10 mouse cellular contexts compared by ENCODE assay signal in the genomic region with DNA sequence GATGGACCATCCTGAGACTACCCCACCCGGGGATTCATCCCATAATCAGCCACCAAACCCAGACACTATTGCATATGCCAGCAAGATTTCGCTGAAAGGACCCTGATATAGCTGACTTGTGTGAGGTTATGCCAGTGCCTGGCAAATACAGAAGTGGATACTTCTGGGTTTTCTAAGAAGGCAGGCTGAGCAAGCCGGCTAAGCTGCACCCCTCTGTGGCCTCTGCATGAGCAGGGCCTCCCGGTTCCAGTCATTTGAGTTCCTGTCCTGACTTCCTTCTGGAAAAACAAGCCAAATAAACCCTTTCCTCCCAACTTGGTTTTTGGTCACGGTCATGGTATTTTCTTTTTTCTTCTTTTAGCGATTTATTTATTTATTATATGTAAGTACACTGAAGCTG. TPM values are rescaled to one million over a fixed set of nuclear protein-coding genes. Genes with fewer than 3 reads are reported as not detected.
DNase-seq lines count a peak whose midpoint lies in the region; ATAC-seq and TF ChIP-seq lines count a peak whose summit lies in the region.
"Not testable (repeated sequence)": the region's sequence is repeated elsewhere in the genome, so short reads cannot be mapped to it uniquely, and the experiment has no call there.
"Had no signal": no experiment of that assay in that cellular context is flagged by ENCODE, and none has a peak within 500 bp of the region (broad histone marks: within the 10 kb centered on the region; RNA-seq: fewer than 3 reads in every experiment).

No protein-coding gene starts in this region.

- 0 out of 2 replicates have a peak, but pooled peaks have one; percentile 45 for ATAC-seq in common myeloid progenitor, adult 5-6 weeks (replicated peaks; ENCODE audit: low read depth, poor library complexity, severe bottlenecking)
- ATAC-seq in hematopoietic stem cell, adult 5-6 weeks (replicated peaks in 1 of 2; ENCODE audit: insufficient read depth in 1 of 2, low FRiP score in 2 of 2, low TSS enrichment in 1 of 2, low read depth in 1 of 2, poor library complexity in 2 of 2, severe bottlenecking in 2 of 2) = peak; percentile 56 to 62; a peak in 1 of 4 replicates
- ATAC-seq in megakaryocyte, adult 5-6 weeks (ENCODE audit: poor library complexity, severe bottlenecking) = peak; percentile 38; the same call in 1 of the 2 replicates
- ATAC-seq in megakaryocyte progenitor cell, adult 5-6 weeks (replicated peaks; ENCODE audit: poor library complexity) = peak; percentile 55; the same call in 1 of the 2 replicates
- not testable (repeated sequence) for ATAC-seq in midbrain, embryonic 11.5 days (ENCODE audit: low FRiP score)

- peaks cover 46% of the 10 kb centered on the region for H3K36me3 ChIP-seq in macrophage (ENCODE audit: inconsistent target)
- H3K36me3 ChIP-seq in midbrain, embryonic 11.5 days (ENCODE audit: control insufficient read depth, insufficient read depth, low read length) = not testable (repeated sequence)

- H3K79me2 ChIP-seq in macrophage (ENCODE audit: inconsistent target) = peaks cover 64% of the 10 kb centered on the region; the same call in 1 of the 2 replicates

- H3K4me2 ChIP-seq in midbrain, embryonic 11.5 days = not testable (repeated sequence)

- H3K27ac ChIP-seq in bone marrow macrophage, adult 2 months (ENCODE audit: insufficient read depth, low read depth, low read length) = peak overlapping the region; percentile 60
- peak overlapping the region; percentile 28 for H3K27ac ChIP-seq in macrophage
- H3K27ac ChIP-seq in midbrain, embryonic 11.5 days (ENCODE audit: low read depth, low read length) = not testable (repeated sequence)

- not testable (repeated sequence) for TF ChIP-seq POLR2A in bone marrow macrophage, adult 2 months (IDR thresholded peaks at IDR 0.05; ENCODE audit: borderline replicate concordance, low read depth, low read length)

- not testable (repeated sequence) for TF ChIP-seq CTCF in bone marrow macrophage, adult 2 months (IDR thresholded peaks at IDR 0.05; ENCODE audit: low read depth, low read length)

- WGBS in macrophage (ENCODE audit: missing documents) = 38% methylated on average over 6 of the region's 6 CpGs
- 87% methylated on average over 6 of the region's 6 CpGs for WGBS in midbrain, embryonic 11.5 days

- DNase-seq in midbrain, embryonic 11.5 days (ENCODE audit: low spot score, missing footprints) = peak; percentile 44

- H3K9me3 ChIP-seq in midbrain, embryonic 11.5 days (ENCODE audit: control insufficient read depth, low read length) = not testable (repeated sequence)

- H3K9ac ChIP-seq in midbrain, embryonic 11.5 days (ENCODE audit: low read length) = not testable (repeated sequence)

- H3K4me1 ChIP-seq in bone marrow macrophage, adult 2 months (ENCODE audit: control insufficient read depth, insufficient read depth, low read length); midbrain, embryonic 11.5 days (ENCODE audit: control insufficient read depth, insufficient read depth, low read length): not testable (repeated sequence)

- not testable (repeated sequence) for H3K27me3 ChIP-seq in midbrain, embryonic 11.5 days (ENCODE audit: control insufficient read depth, insufficient read depth, low read length)

- H3K4me3 ChIP-seq in bone marrow macrophage, adult 2 months (ENCODE audit: insufficient read depth, low read length); macrophage (ENCODE audit: inconsistent target); midbrain, embryonic 11.5 days (ENCODE audit: low read depth, low read length): not testable (repeated sequence)

RNA-seq across cellular contexts. Expression of gene Galc, which starts 20.8 kb away (rescaled TPM):
- 87.4 and 99.3 TPM in 2 replicates for polyA plus RNA-seq in bone marrow macrophage, adult 2 months (2012; ENCODE audit: insufficient read depth, insufficient read length, missing spikeins)
- total RNA-seq in common myeloid progenitor, adult 5-6 weeks (2017) = 5.1 and 6.3 TPM in 2 replicates
- total RNA-seq in hematopoietic stem cell, adult 5-6 weeks (2017) = 10.0 and 15.6 TPM in 2 replicates
- total RNA-seq in macrophage (2018; cell fraction: chromatin; rRNA removed) = 100 to 1,000 TPM in 22 of 26 experiments, 10 to 100 TPM in 4; 19.2 to 310 (median 194) TPM
- 100 to 1,000 TPM in 10 of 26 experiments, 10 to 100 TPM in 16; 26.4 to 197 (median 74.6) TPM for total RNA-seq in macrophage (2018; cell fraction: cytosol; rRNA removed)
- 100 to 1,000 TPM in 21 of 26 experiments, 10 to 100 TPM in 5; 37.1 to 352 (median 156) TPM for total RNA-seq in macrophage (2018; cell fraction: nucleus; rRNA removed)
- polyA plus RNA-seq in macrophage (2018) = 80.9 to 133 TPM (median 112 TPM) in 3 replicates
- 21.2 and 25.5 TPM in 2 replicates for total RNA-seq in megakaryocyte, adult 5-6 weeks (2015)
- 8.3 and 17.8 TPM in 2 replicates for total RNA-seq in megakaryocyte, adult 5-6 weeks (2017)
- 16.6 and 20.1 TPM in 2 replicates for total RNA-seq in megakaryocyte progenitor cell, adult 5-6 weeks (2015)
- 6.0 and 9.9 TPM in 2 replicates for total RNA-seq in megakaryocyte progenitor cell, adult 5-6 weeks (2017)
- 14.3 and 14.7 TPM in 2 replicates for polyA plus RNA-seq in midbrain, embryonic 11.5 days (2014; fragmentation: Nextera tagmentation; extraction: Ambion mirVana)
- total RNA-seq: MEL had no signal

RNA-seq across cellular contexts. Expression of gene Gpr65, which starts 30.0 kb away (rescaled TPM):
- polyA plus RNA-seq in bone marrow macrophage, adult 2 months (2012; ENCODE audit: insufficient read depth, insufficient read length, missing spikeins) = 120 and 122 TPM in 2 replicates
- 19.0 and 19.4 TPM in 2 replicates for total RNA-seq in common myeloid progenitor, adult 5-6 weeks (2017)
- 40.7 and 45.8 TPM in 2 replicates for total RNA-seq in hematopoietic stem cell, adult 5-6 weeks (2017)
- 100 to 1,000 TPM in 12 of 26 experiments, 10 to 100 TPM in 11, 1 to 10 TPM in 3; 4.4 to 225 (median 96.2) TPM for total RNA-seq in macrophage (2018; cell fraction: chromatin; rRNA removed)
- 100 to 1,000 TPM in 25 of 26 experiments, 10 to 100 TPM in 1; 98.6 to 277 (median 172) TPM for total RNA-seq in macrophage (2018; cell fraction: cytosol; rRNA removed)
- total RNA-seq in macrophage (2018; cell fraction: nucleus; rRNA removed) = 100 to 1,000 TPM in 23 of 26 experiments, 10 to 100 TPM in 3; 18.3 to 575 (median 202) TPM
- polyA plus RNA-seq in macrophage (2018) = 99.7 to 173 TPM (median 110 TPM) in 3 replicates
- 89.4 and 94.3 TPM in 2 replicates for total RNA-seq in megakaryocyte, adult 5-6 weeks (2015)
- 93.1 and 96.4 TPM in 2 replicates for total RNA-seq in megakaryocyte, adult 5-6 weeks (2017)
- 35.7 and 36.4 TPM in 2 replicates for total RNA-seq in megakaryocyte progenitor cell, adult 5-6 weeks (2015)
- 42.2 and 42.5 TPM in 2 replicates for total RNA-seq in megakaryocyte progenitor cell, adult 5-6 weeks (2017)
- polyA plus RNA-seq in midbrain, embryonic 11.5 days (2014; fragmentation: Nextera tagmentation; extraction: Ambion mirVana) = 0.57 and 0.82 TPM in 2 replicates
- total RNA-seq: MEL had no signal
- polyA plus RNA-seq: C2C12, Patski had no signal
